Mouse (Mus musculus) E14TG2a.4 (cell line): Measurements from ENCODE around the gene Aass.
"Not testable (repeated sequence)": the region's sequence is repeated elsewhere in the genome, so short reads cannot be mapped to it uniquely, and the experiment has no call there.

Experiments
- H3K27me3 ChIP-seq: 2 replicates; pipeline ENCODE4 v1.6.1; 2014; ENCODE audit warnings: low read length, control low read depth; ENCODE audit not compliant: insufficient read depth
- H3K36me3 ChIP-seq: 2 replicates; pipeline ENCODE4 v1.6.1; 2014; ENCODE audit warnings: low read length, control low read depth; ENCODE audit not compliant: insufficient read depth
- H3K4me1 ChIP-seq: replicated peaks from 2 replicates; pipeline ENCODE4 v1.6.1; 2014; ENCODE audit warnings: low read depth, low read length, control low read depth
- H3K4me3 ChIP-seq: replicated peaks from 2 replicates; pipeline ENCODE4 v1.5.1; 2014; ENCODE audit warnings: mild to moderate bottlenecking, low read length
- H3K9me3 ChIP-seq: 2 replicates; pipeline ENCODE4 v1.6.1; 2014; ENCODE audit warnings: low read length, control low read depth
- CTCF ChIP-seq: conservative IDR thresholded peaks from 2 replicates; pipeline ENCODE4 v1.5.1; 2014; ENCODE audit warnings: low read length
- NANOG ChIP-seq: IDR thresholded peaks from 2 replicates; pipeline ENCODE4 v1.6.1; 2014; ENCODE audit warnings: borderline replicate concordance, low read length, mixed read lengths
- POU5F1 ChIP-seq: IDR thresholded peaks from 2 replicates; pipeline ENCODE4 v1.6.1; 2014; ENCODE audit warnings: low read length, borderline replicate concordance

Aass gene

GRCm38 (mm10) chr6:23132573-23133181 lies at the start of gene Aass:
Gene Aass (minus strand): TSS chr6:23132986.
- Histone ChIP-seq H3K9me3 (no peaks in the 10 kb centered on the region), H3K4me1 (peaks cover 13% of the 10 kb centered on the region), H3K4me3 (peak within 1 kb of the TSS; percentile 72), H3K36me3 (no peaks in the 10 kb centered on the region), H3K27me3 (peaks cover 26% of the 10 kb centered on the region)
- no peak for TF ChIP-seq NANOG
- TF ChIP-seq POU5F1: no peak
- TF ChIP-seq CTCF: no peak

GRCm38 (mm10) chr6:23180096-23180495 lies 47.3 kb upstream of the Aass start:
- Histone ChIP-seq H3K9me3 (no peaks in the 10 kb centered on the region), H3K4me1 (no peaks in the 10 kb centered on the region), H3K4me3 (no peak overlapping the region), H3K36me3 (no peaks in the 10 kb centered on the region), H3K27me3 (no peaks in the 10 kb centered on the region)
- no peak for TF ChIP-seq POU5F1
- TF ChIP-seq CTCF: peak; percentile 89

- not testable (repeated sequence) for H3K9me3 ChIP-seq, H3K36me3 ChIP-seq, H3K27me3 ChIP-seq, H3K4me3 ChIP-seq, H3K4me1 ChIP-seq
Measured at GRCm38 (mm10) chr6:23163824-23164223, 31.0 kb upstream of the Aass start.

- H3K4me1 ChIP-seq: peaks cover 13% of the 10 kb centered on the region
- peak; percentile 13 for TF ChIP-seq CTCF
- H3K4me3 ChIP-seq, H3K9me3 ChIP-seq, H3K36me3 ChIP-seq, H3K27me3 ChIP-seq: not testable (repeated sequence)
Measured at GRCm38 (mm10) chr6:23156357-23156756, 23.6 kb upstream of the Aass start.

GRCm38 (mm10) chr6:23153112-23153511 lies 20.3 kb upstream of the Aass start:
- Histone ChIP-seq H3K9me3 (peaks cover 8% of the 10 kb centered on the region), H3K4me1 (peaks cover 13% of the 10 kb centered on the region), H3K27me3 (no peaks in the 10 kb centered on the region), H3K4me3 (no peak overlapping the region), H3K36me3 (no peaks in the 10 kb centered on the region)
- TF ChIP-seq CTCF: no peak
- no peak for TF ChIP-seq NANOG
- TF ChIP-seq POU5F1: no peak

GRCm38 (mm10) chr6:23147221-23147620 lies 14.4 kb upstream of the Aass start:
- no peaks in the 10 kb centered on the region for H3K27me3 ChIP-seq
- TF ChIP-seq POU5F1 (no peak), CTCF (no peak), NANOG (no peak)
- no peak overlapping the region for H3K4me3 ChIP-seq
- H3K9me3 ChIP-seq: peaks cover 8% of the 10 kb centered on the region
- H3K36me3 ChIP-seq: no peaks in the 10 kb centered on the region
- no peaks in the 10 kb centered on the region for H3K4me1 ChIP-seq

GRCm38 (mm10) chr6:23143980-23144379 lies 11.2 kb upstream of the Aass start:
- TF ChIP-seq NANOG (no peak), CTCF (no peak), POU5F1 (no peak)
- Histone ChIP-seq H3K4me1 (no peaks in the 10 kb centered on the region), H3K27me3 (no peaks in the 10 kb centered on the region), H3K4me3 (no peak overlapping the region), H3K36me3 (no peaks in the 10 kb centered on the region), H3K9me3 (no peaks in the 10 kb centered on the region)

GRCm38 (mm10) chr6:23131015-23131414 lies 1.8 kb downstream of the Aass start:
- peaks cover 26% of the 10 kb centered on the region for H3K27me3 ChIP-seq
- H3K4me3 ChIP-seq: no peak overlapping the region
- H3K36me3 ChIP-seq: no peaks in the 10 kb centered on the region
- peaks cover 13% of the 10 kb centered on the region for H3K4me1 ChIP-seq
- no peaks in the 10 kb centered on the region for H3K9me3 ChIP-seq
- no peak for TF ChIP-seq CTCF
- no peak for TF ChIP-seq POU5F1
- TF ChIP-seq NANOG: no peak

GRCm38 (mm10) chr6:23129201-23129600 lies 3.6 kb downstream of the Aass start:
- Histone ChIP-seq H3K27me3 (peaks cover 26% of the 10 kb centered on the region), H3K36me3 (no peaks in the 10 kb centered on the region), H3K9me3 (no peaks in the 10 kb centered on the region), H3K4me3 (no peak overlapping the region), H3K4me1 (peaks cover 13% of the 10 kb centered on the region)
- TF ChIP-seq POU5F1 (no peak), CTCF (no peak), NANOG (no peak)

- H3K4me1 ChIP-seq: no peaks in the 10 kb centered on the region
- no peak for TF ChIP-seq POU5F1
- no peak overlapping the region for H3K4me3 ChIP-seq
- H3K9me3 ChIP-seq: no peaks in the 10 kb centered on the region
- H3K27me3 ChIP-seq: 0 out of 2 replicates have a peak, but pooled peaks cover 9% of the 10 kb centered on the region
- H3K36me3 ChIP-seq: no peaks in the 10 kb centered on the region
Measured at GRCm38 (mm10) chr6:23126706-23127105, 6.1 kb downstream of the Aass start.
